Mouse (Mus musculus) thymus, postnatal 14 days (tissue): ENCODE results near the gene Opn4.

Experiments
- DNase-seq: peaks from one replicate; pipeline ENCODE4 v3.0.0; 2021

Gene Opn4

DNA sequence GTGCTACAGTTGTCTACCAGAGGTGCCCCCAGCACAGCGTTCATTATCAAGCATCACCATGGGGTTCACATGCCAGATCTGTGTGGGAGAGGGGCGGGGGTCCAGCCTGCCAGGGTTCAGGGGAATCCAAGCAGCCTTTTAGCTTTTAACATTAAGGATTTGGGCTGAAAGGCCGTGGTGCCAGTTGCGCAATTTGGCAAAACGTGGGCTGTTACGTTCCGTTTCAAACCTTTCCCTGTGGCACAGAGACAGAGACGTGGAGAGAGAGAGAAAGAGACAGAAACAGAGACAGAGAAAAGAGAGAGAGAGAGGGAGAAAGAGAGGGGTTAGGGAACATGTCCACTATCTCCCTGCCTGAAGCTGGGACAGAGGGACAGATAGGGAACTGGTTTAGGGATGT lies 38.3 kb downstream of the Opn4 start:
- DNase-seq, result no peak

GRCm38 (mm10) chr14:34558947-34559346 lies 41.0 kb downstream of the Opn4 start:
- DNase-seq, result no peak

GRCm38 (mm10) chr14:34555211-34555610 lies 44.7 kb downstream of the Opn4 start:
- DNase-seq, result no peak

DNA sequence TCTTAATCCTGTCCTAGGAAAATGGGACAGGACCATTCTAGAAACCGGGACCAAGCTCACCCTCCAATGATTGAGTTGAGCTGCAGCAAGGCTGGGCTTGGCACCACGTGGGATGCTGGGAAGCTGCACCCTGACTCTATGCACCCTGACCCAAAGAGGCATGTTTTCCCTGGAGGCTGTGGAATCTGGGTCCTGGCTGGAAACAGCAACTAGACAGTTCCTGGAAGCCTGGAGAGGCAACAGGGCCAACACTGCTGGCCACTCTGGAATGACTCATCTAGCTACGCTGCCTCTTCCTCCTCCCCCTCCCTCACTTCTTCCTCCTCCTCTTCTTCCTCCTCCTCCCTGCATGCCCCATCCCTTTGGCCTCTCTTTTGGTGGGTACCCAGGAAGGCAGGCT lies 45.9 kb downstream of the Opn4 start:
- DNase-seq, result no peak

GRCm38 (mm10) chr14:34553470-34553869 lies 46.5 kb downstream of the Opn4 start:
- no peak for DNase-seq

DNA sequence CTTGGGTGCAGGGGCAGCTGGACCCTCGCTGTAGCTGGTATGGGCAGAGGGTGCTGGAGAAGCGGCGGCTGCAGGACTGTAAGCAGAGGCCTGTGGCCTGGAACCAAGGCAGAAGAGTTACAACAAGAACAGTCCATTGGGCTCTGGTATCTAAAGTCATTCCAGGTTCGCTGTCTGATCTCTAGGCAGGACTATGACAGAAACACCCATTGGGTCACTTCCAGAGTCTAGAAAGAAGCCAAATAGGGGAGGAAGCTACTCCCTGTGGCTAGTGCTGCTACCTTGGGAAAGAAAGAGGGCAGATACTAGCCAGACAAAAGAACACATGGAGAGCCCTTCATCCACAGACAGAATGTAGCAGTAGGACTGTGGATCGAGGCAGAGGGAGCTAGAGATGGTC lies 47.7 kb downstream of the Opn4 start:
- DNase-seq, result no peak

- peak; percentile 73 for DNase-seq
Observed at GRCm38 (mm10) chr14:34549004-34549671, 50.8 kb downstream of the Opn4 start.

- no peak for DNase-seq
Observed at GRCm38 (mm10) chr14:34548391-34549001, 51.4 kb downstream of the Opn4 start.

DNA sequence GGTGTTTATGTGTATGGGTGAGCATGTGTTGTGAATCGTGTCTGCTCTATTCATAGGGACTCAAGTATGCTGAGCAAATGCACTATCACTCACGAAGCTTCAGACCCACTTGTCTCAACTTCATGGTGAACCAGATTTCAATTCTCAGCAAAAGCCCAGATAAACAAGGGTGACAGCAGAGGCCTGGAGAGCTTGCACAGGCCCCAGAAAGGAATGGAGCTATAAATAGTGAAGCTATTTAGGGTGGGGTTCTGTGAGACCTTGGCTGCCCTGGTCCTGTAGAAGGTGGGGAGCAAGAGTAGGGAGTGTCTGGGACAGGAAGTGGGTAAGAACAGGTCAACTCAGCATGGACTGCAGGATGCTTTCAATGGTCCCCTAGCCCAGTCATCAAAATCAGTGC lies 55.4 kb downstream of the Opn4 start:
- DNase-seq, result no peak

- DNase-seq, result no peak
Observed at GRCm38 (mm10) chr14:34544001-34544400, 55.9 kb downstream of the Opn4 start.

DNA sequence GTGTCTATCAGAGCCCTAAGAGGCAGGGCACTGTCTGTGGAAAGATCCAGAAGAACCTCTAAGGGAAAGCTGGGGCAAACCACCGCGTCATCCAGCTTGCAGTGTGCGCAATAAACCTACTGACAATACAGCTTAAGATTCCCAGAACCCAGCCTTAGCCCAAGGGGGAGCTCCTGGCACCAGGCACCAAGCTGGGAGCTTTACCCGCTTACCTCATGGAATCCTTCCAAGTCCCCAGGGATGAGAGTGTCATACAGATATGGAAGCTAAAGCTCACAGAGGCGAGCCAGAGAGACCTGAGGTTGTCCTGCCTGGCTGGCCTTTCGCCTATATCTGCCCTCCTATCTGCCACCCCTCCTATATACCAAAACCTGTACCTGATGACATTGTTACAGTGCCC lies 56.3 kb downstream of the Opn4 start:
- no peak for DNase-seq

DNA sequence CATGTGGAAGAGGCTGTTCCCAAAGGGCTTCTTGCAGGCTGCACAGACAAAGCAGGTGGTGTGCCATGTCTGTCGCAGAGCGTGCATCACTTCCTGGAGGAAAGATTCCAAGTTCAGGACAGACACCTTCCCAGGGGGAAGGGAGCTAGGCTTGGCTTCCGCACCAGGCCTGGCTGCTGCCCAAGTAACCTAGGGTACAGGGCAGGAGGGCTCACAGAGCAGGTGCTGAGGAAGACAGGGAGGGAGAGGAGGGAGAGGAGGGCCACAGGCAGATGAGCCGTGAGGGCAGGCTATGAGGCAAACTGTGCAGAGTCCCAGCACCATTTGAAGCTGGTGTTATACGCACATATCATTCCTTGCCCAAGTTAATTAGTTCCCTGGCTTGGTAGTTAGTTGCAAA lies 58.0 kb downstream of the Opn4 start:
- DNase-seq, result no peak

- DNase-seq, result peak; percentile 17
Observed at GRCm38 (mm10) chr14:34540685-34541162, 59.2 kb downstream of the Opn4 start.
